Mouse (Mus musculus) C2C12 (cell line): ENCODE results near the gene Sh3pxd2a. TPM values are rescaled to one million over a fixed set of nuclear protein-coding genes. Genes with fewer than 3 reads are reported as not detected.

Experiments used
- H3K27me3 ChIP-seq: one replicate; pipeline ENCODE4 v1.6.1; 2011; ENCODE audit not compliant: control insufficient read depth, insufficient read depth, insufficient read length
- H3K36me3 ChIP-seq: one replicate; pipeline ENCODE4 v1.6.1; 2011; ENCODE audit not compliant: control insufficient read depth, insufficient read depth
- H3K4me3 ChIP-seq: one replicate; pipeline ENCODE4 v1.5.1; 2011; ENCODE audit warnings: mild to moderate bottlenecking, control low read depth; ENCODE audit not compliant: poor library complexity, insufficient read depth, severe bottlenecking
- H3K79me2 ChIP-seq: one replicate; pipeline ENCODE4 v1.6.1; 2011; ENCODE audit not compliant: control insufficient read depth, insufficient read depth
- H3K79me3 ChIP-seq: one replicate; pipeline ENCODE4 v1.6.1; 2011; ENCODE audit warnings: low read depth, control low read depth
- H3ac ChIP-seq: one replicate; pipeline ENCODE3; 2011; ENCODE audit warnings: low read depth; ENCODE audit not compliant: control insufficient read depth, insufficient read length
- CEBPB ChIP-seq: IDR thresholded peaks from one replicate; pipeline ENCODE4 v1.6.1; 2011; ENCODE audit warnings: low read depth, mild to moderate bottlenecking, control low read depth, moderate library complexity
- CTCF ChIP-seq: IDR thresholded peaks from one replicate; pipeline ENCODE4 v1.5.1; 2011; ENCODE audit not compliant: control insufficient read depth, insufficient read depth, insufficient read length
- FOSL1 ChIP-seq: IDR thresholded peaks from one replicate; pipeline ENCODE4 v1.8.0; 2011; ENCODE audit warnings: mild to moderate bottlenecking, low read length; ENCODE audit not compliant: poor library complexity, insufficient read depth, severe bottlenecking
- MAX ChIP-seq: IDR thresholded peaks from one replicate; pipeline ENCODE4 v1.6.1; 2011; ENCODE audit warnings: mild to moderate bottlenecking, control low read depth
- MYOD1 ChIP-seq: IDR thresholded peaks from one replicate; pipeline ENCODE4 v1.6.1; 2011; ENCODE audit warnings: low read depth; ENCODE audit not compliant: control insufficient read depth, insufficient read length
- MYOG ChIP-seq: IDR thresholded peaks from one replicate; pipeline ENCODE4 v1.6.1; 2011; ENCODE audit not compliant: control insufficient read depth, insufficient read length; ENCODE audit errors: extremely low read depth
- USF1 ChIP-seq: IDR thresholded peaks from one replicate; pipeline ENCODE4 v1.6.1; 2011; ENCODE audit warnings: low read depth, mild to moderate bottlenecking, control low read depth, moderate library complexity
- polyA plus RNA-seq: library from polyadenylated mRNA; unstranded; fragments of >200 nt; fragmentation: generic; extraction: Trizol; gene quantifications from one replicate; pipeline ENCODE4 v1.2.1, GENCODE M21; 2012; ENCODE audit warnings: missing spikeins

Gene Sh3pxd2a
- polyA plus RNA-seq, 1 experiment, result 22.2 TPM

DNA sequence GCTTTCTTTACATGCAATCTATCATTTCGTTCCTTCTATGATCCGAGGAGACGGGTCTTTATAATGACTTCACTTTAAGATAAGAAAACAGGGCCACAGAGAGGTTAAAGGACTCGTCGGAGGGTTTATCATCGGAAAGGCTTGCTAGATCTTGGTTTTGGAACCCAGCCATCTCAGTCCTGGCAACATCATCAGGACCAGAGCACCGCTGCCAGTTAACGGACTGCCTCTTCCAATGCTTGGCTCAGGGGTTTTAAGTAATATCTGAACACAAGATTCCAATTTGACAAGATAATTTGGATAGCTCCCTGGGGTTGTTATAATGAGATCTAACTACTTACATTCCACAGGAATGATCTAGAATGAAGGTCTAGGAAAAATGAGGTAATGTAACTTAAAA, 45.0 kb downstream of the Sh3pxd2a start:
- no peak for TF ChIP-seq MAX
- TF ChIP-seq CTCF, result no peak
- TF ChIP-seq USF1, result no peak
- H3K4me3 ChIP-seq, result no peak overlapping the region
- no peaks in the 10 kb centered on the region for H3K27me3 ChIP-seq
- H3K79me2 ChIP-seq, result no peaks in the 10 kb centered on the region
- H3K36me3 ChIP-seq, result no peaks in the 10 kb centered on the region
- H3K79me3 ChIP-seq, result no peaks in the 10 kb centered on the region
- H3ac ChIP-seq, result no peak overlapping the region

DNA sequence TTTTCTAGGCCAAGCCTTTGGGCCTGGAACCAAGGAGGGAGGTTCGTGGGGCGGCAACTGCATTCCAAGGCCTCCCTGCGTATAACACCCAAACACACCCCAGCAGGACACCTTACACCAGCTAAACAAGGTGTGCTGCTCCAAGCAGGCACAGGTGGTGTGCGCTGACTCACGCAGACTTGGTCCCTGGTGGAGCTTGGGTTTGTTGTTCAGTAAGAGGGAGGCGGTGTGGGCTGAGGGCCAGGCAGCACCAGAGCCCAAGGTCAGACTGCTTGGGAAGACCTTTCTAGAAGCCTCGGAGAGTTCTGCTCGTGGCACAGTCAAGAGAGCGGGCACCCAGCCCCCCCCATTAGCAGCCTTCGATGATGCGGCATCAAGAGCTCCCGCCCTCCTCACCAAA, 48.0 kb downstream of the Sh3pxd2a start:
- H3ac ChIP-seq, result no peak overlapping the region
- no peaks in the 10 kb centered on the region for H3K27me3 ChIP-seq
- H3K79me2 ChIP-seq, result no peaks in the 10 kb centered on the region
- no peaks in the 10 kb centered on the region for H3K36me3 ChIP-seq
- TF ChIP-seq MYOG (no peak), MYOD1 (no peak), FOSL1 (no peak), MAX (no peak), CTCF (no peak), USF1 (no peak), CEBPB (no peak)
- H3K79me3 ChIP-seq, result no peaks in the 10 kb centered on the region
- H3K4me3 ChIP-seq, result no peak overlapping the region

GRCm38 (mm10) chr19:47414142-47414905, 49.9 kb downstream of the Sh3pxd2a start:
- H3K79me3 ChIP-seq, result no peaks in the 10 kb centered on the region
- no peak overlapping the region for H3K4me3 ChIP-seq
- TF ChIP-seq USF1 (no peak), MYOG (no peak), FOSL1 (no peak), CTCF (no peak), MYOD1 (no peak), MAX (no peak), CEBPB (no peak)
- H3ac ChIP-seq, result no peak overlapping the region
- no peaks in the 10 kb centered on the region for H3K79me2 ChIP-seq
- no peaks in the 10 kb centered on the region for H3K27me3 ChIP-seq
- H3K36me3 ChIP-seq, result no peaks in the 10 kb centered on the region

DNA sequence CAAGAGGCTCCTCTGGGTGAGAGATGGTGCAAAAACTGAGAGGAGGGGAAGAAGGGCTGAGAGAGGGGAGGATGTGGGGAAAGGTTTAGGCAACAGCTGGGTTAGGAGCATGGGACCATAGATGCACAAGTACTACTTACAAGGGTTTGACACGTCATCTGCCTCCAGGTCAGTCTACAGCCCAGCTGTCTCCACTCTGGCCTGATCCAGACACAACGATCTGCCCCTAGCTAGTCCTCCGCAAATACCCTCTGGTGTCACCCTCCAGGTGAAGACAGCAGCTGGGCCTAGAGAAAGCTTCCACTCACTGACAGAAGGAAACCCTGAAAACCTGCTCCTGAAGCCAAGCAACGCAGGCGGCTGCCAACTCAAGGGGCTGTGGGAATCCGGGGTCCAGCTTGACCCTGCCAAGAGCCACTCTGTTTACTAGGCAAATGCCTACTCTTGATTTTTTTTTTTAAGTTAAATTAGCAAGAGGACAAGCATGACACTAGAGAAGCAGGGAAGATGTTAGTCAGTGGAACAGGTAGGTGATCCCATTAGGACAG, 50.7 kb downstream of the Sh3pxd2a start:
- Histone ChIP-seq H3K79me2 (no peaks in the 10 kb centered on the region), H3K4me3 (no peak overlapping the region), H3K36me3 (no peaks in the 10 kb centered on the region), H3K79me3 (no peaks in the 10 kb centered on the region), H3ac (no peak overlapping the region), H3K27me3 (no peaks in the 10 kb centered on the region)
- no peak for TF ChIP-seq CEBPB
- no peak for TF ChIP-seq MYOG
- TF ChIP-seq MYOD1, result no peak
- no peak for TF ChIP-seq FOSL1
- TF ChIP-seq CTCF, result no peak
- TF ChIP-seq MAX, result no peak
- no peak for TF ChIP-seq USF1

GRCm38 (mm10) chr19:47412566-47413248, 51.5 kb downstream of the Sh3pxd2a start:
- H3ac ChIP-seq, result no peak overlapping the region
- H3K4me3 ChIP-seq, result no peak overlapping the region
- TF ChIP-seq CTCF (no peak), MAX (no peak), CEBPB (no peak), MYOG (no peak), USF1 (no peak), MYOD1 (no peak), FOSL1 (no peak)
- no peaks in the 10 kb centered on the region for H3K36me3 ChIP-seq
- H3K79me3 ChIP-seq, result no peaks in the 10 kb centered on the region
- H3K27me3 ChIP-seq, result no peaks in the 10 kb centered on the region
- no peaks in the 10 kb centered on the region for H3K79me2 ChIP-seq
